Mouse (Mus musculus): ENCODE results near the gene Gm10322. TPM values are rescaled to one million over a fixed set of nuclear protein-coding genes. Genes with fewer than 3 reads are reported as not detected.

Gene Gm10322
- not detected in 2 replicates for polyA plus RNA-seq (2014; fragmentation: Nextera tagmentation; extraction: Ambion mirVana)

- 0% methylated on average over 29 of the region's 51 CpGs for WGBS
- Histone ChIP-seq H3K27ac (ENCODE audit: low read depth, low read length) (peak within 1 kb of the TSS; percentile 62; the same call in 1 of the 2 replicates), H3K9ac (ENCODE audit: low read length) (peak within 1 kb of the TSS; percentile 90), H3K36me3 (ENCODE audit: control insufficient read depth, insufficient read depth, low read length) (no peaks in the 10 kb centered on the region), H3K27me3 (ENCODE audit: control insufficient read depth, insufficient read depth, low read length) (no peaks in the 10 kb centered on the region), H3K4me1 (replicated peaks; ENCODE audit: control insufficient read depth, insufficient read depth, low read length) (no peaks in the 10 kb centered on the region), H3K4me2 (ENCODE audit: low read depth, low read length, severe bottlenecking) (peak within 1 kb of the TSS; percentile 90), H3K4me3 (ENCODE audit: low read depth, low read length) (peak within 1 kb of the TSS; percentile 90), H3K9me3 (ENCODE audit: control insufficient read depth, low read length) (no peaks in the 10 kb centered on the region)
- DNase-seq (ENCODE audit: low spot score) (peak; percentile 82), ATAC-seq (replicated peaks; ENCODE audit: low FRiP score) (peak; percentile 79)
These were observed at the start of gene Gm10322 for GRCm38 (mm10) chr10:59615981-59616520. Gene Gm10322, plus strand, starts transcription at chr10:59616063.

- no peaks in the 10 kb centered on the region for H3K27me3 ChIP-seq (ENCODE audit: control insufficient read depth, insufficient read depth, low read length)
- DNase-seq (ENCODE audit: low spot score) (no peak), ATAC-seq (replicated peaks; ENCODE audit: low FRiP score) (no peak)
- H3K9ac ChIP-seq (ENCODE audit: low read length) = no peak overlapping the region
- no peaks in the 10 kb centered on the region for H3K36me3 ChIP-seq (ENCODE audit: control insufficient read depth, insufficient read depth, low read length)
- 94% methylated on average over 13 of the region's 13 CpGs for WGBS
- H3K4me1 ChIP-seq (replicated peaks; ENCODE audit: control insufficient read depth, insufficient read depth, low read length) = 0 out of 2 replicates have a peak, but pooled peaks cover 2% of the 10 kb centered on the region
- no peak overlapping the region for H3K4me3 ChIP-seq (ENCODE audit: low read depth, low read length)
- H3K4me2 ChIP-seq (ENCODE audit: low read depth, low read length, severe bottlenecking) = no peak overlapping the region
- no peaks in the 10 kb centered on the region for H3K9me3 ChIP-seq (ENCODE audit: control insufficient read depth, low read length)
- H3K27ac ChIP-seq (ENCODE audit: low read depth, low read length) = no peak overlapping the region
These were observed 48.9 kb upstream of the Gm10322 start for GRCm38 (mm10) chr10:59566968-59567367.

DNA sequence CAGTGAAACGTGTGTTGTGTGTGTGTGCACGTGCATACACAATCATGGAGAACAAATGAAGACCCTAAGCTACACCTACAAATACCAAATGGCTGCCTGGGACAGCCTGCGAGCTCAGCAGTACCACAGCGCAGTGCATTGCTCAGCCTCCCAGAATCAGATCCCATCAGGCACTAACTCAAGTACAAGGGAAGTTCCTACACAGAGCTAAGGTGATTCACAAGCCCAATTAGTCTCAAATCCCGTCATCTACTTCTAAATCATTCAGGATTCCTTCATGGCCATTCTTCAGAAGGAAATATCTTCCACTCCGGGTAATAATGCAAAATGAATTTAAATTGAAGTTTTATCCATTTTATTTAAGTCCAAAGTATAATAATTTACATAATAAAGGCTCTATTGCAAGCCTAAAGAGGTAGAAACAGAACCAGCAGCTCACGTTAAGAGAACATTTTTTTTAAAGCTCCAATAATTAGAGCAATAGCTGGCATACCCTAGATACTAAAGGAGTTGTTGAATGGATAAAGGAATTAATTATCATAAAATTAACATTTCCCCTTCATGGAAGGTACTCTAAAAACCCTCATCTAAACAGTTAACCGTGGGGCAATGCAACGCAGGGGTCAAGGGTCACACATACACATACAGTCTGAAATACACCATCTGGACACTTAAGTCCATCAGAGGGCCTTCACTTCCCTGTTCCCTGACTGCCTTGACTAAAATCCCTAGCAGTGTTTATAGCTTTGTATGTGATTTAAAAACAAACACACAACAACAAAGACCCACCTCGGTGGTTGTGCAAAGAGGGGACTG is 47.0 kb upstream of the Gm10322 start:
- WGBS = 55% methylated on average over 10 of the region's 10 CpGs
- H3K9me3 ChIP-seq (ENCODE audit: control insufficient read depth, low read length) = peaks cover 2% of the 10 kb centered on the region; the same call in 1 of the 2 replicates
- H3K4me2 ChIP-seq (ENCODE audit: low read depth, low read length, severe bottlenecking) = no peak overlapping the region
- H3K27me3 ChIP-seq (ENCODE audit: control insufficient read depth, insufficient read depth, low read length) = no peaks in the 10 kb centered on the region
- H3K4me3 ChIP-seq (ENCODE audit: low read depth, low read length) = no peak overlapping the region
- no peaks in the 10 kb centered on the region for H3K36me3 ChIP-seq (ENCODE audit: control insufficient read depth, insufficient read depth, low read length)
- H3K4me1 ChIP-seq (replicated peaks; ENCODE audit: control insufficient read depth, insufficient read depth, low read length) = 0 out of 2 replicates have a peak, but pooled peaks cover 2% of the 10 kb centered on the region
- ATAC-seq (replicated peaks; ENCODE audit: low FRiP score) (peak; percentile 73; the same call in 1 of the 2 replicates), DNase-seq (ENCODE audit: low spot score) (no peak)
- no peak overlapping the region for H3K27ac ChIP-seq (ENCODE audit: low read depth, low read length)
- no peak overlapping the region for H3K9ac ChIP-seq (ENCODE audit: low read length)

DNA sequence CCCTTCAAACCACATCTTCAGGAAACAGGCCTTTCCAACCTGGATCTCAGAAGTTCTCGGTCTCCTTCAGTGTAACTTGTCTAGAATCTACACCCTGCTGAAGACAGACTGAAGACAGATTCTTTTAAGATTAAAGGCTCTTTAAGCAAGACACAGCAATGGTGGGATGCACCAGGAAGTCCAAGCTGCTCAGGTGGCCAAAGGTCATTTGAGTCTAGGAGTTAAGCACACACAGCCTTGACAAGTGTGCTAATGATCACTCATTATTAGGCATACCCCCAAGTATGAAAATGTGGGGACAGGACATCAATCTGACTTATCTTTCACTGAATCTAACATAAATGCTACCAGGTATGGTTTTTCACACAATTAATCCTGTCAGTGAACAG is 46.4 kb upstream of the Gm10322 start:
- Histone ChIP-seq H3K27me3 (ENCODE audit: control insufficient read depth, insufficient read depth, low read length) (no peaks in the 10 kb centered on the region), H3K4me2 (ENCODE audit: low read depth, low read length, severe bottlenecking) (no peak overlapping the region), H3K9ac (ENCODE audit: low read length) (no peak overlapping the region), H3K9me3 (ENCODE audit: control insufficient read depth, low read length) (peaks cover 2% of the 10 kb centered on the region; the same call in 1 of the 2 replicates), H3K4me3 (ENCODE audit: low read depth, low read length) (no peak overlapping the region), H3K36me3 (ENCODE audit: control insufficient read depth, insufficient read depth, low read length) (no peaks in the 10 kb centered on the region), H3K27ac (ENCODE audit: low read depth, low read length) (no peak overlapping the region), H3K4me1 (replicated peaks; ENCODE audit: control insufficient read depth, insufficient read depth, low read length) (0 out of 2 replicates have a peak, but pooled peaks cover 2% of the 10 kb centered on the region)
- no peak for DNase-seq (ENCODE audit: low spot score)
- WGBS = 85% methylated on average over 1 of the region's 1 CpGs
- ATAC-seq (replicated peaks; ENCODE audit: low FRiP score) = no peak

DNA sequence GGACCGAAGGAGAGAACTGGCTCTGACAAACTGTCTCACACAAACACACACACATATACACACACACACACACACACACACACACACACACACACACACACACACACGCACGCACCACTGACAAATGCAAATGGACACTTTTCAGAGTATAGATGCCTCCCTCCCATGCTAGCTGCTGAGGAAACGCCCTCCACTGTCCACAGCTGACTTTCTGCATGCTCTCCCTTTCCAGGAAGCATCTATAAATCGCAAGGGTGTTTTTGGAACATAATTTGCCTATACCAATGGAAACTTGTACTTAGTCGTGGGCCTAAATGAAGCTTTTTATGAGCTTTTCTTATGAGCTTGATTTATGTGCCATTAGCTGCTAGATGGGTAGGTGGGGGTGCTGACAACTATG is 45.5 kb upstream of the Gm10322 start:
- ATAC-seq (replicated peaks; ENCODE audit: low FRiP score) (no peak), DNase-seq (ENCODE audit: low spot score) (no peak)
- Histone ChIP-seq H3K36me3 (ENCODE audit: control insufficient read depth, insufficient read depth, low read length) (no peaks in the 10 kb centered on the region), H3K27ac (ENCODE audit: low read depth, low read length) (no peak overlapping the region), H3K9ac (ENCODE audit: low read length) (no peak overlapping the region), H3K4me3 (ENCODE audit: low read depth, low read length) (no peak overlapping the region), H3K4me2 (ENCODE audit: low read depth, low read length, severe bottlenecking) (no peak overlapping the region), H3K9me3 (ENCODE audit: control insufficient read depth, low read length) (peaks cover 2% of the 10 kb centered on the region; the same call in 1 of the 2 replicates), H3K27me3 (ENCODE audit: control insufficient read depth, insufficient read depth, low read length) (no peaks in the 10 kb centered on the region), H3K4me1 (replicated peaks; ENCODE audit: control insufficient read depth, insufficient read depth, low read length) (0 out of 2 replicates have a peak, but pooled peaks cover 1% of the 10 kb centered on the region)
- 84% methylated on average over 6 of the region's 6 CpGs for WGBS

DNA sequence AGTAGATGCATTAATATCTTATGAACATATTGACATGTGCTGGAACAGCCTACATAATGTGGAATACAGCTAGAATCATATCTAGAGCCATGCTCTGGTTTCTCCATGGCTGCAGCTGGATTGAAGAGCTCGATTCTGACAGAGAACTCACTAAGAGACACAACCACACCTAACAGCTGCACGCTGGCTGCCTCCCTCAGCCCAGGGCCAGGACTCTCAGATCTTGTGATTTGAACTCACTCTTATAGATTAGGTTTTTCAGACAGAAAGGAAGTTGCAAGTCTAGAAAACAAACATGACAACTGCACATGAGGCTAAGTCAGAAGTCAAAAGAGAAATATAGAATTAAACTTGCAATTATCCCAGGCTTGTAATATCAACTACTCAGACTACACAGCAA is 45.1 kb upstream of the Gm10322 start:
- H3K4me2 ChIP-seq (ENCODE audit: low read depth, low read length, severe bottlenecking) = no peak overlapping the region
- ATAC-seq (replicated peaks; ENCODE audit: low FRiP score) (no peak), DNase-seq (ENCODE audit: low spot score) (no peak)
- no peaks in the 10 kb centered on the region for H3K36me3 ChIP-seq (ENCODE audit: control insufficient read depth, insufficient read depth, low read length)
- no peak overlapping the region for H3K9ac ChIP-seq (ENCODE audit: low read length)
- no peak overlapping the region for H3K4me3 ChIP-seq (ENCODE audit: low read depth, low read length)
- WGBS = 83% methylated on average over 2 of the region's 2 CpGs
- H3K27me3 ChIP-seq (ENCODE audit: control insufficient read depth, insufficient read depth, low read length) = no peaks in the 10 kb centered on the region
- no peaks in the 10 kb centered on the region for H3K4me1 ChIP-seq (replicated peaks; ENCODE audit: control insufficient read depth, insufficient read depth, low read length)
- H3K27ac ChIP-seq (ENCODE audit: low read depth, low read length) = no peak overlapping the region
- peaks cover 2% of the 10 kb centered on the region; the same call in 1 of the 2 replicates for H3K9me3 ChIP-seq (ENCODE audit: control insufficient read depth, low read length)

- peaks cover 2% of the 10 kb centered on the region; the same call in 1 of the 2 replicates for H3K9me3 ChIP-seq (ENCODE audit: control insufficient read depth, low read length)
- no peak overlapping the region for H3K27ac ChIP-seq (ENCODE audit: low read depth, low read length)
- WGBS = 95% methylated on average over 4 of the region's 4 CpGs
- H3K9ac ChIP-seq (ENCODE audit: low read length) = no peak overlapping the region
- H3K36me3 ChIP-seq (ENCODE audit: control insufficient read depth, insufficient read depth, low read length) = no peaks in the 10 kb centered on the region
- no peak for DNase-seq (ENCODE audit: low spot score)
- no peak overlapping the region for H3K4me2 ChIP-seq (ENCODE audit: low read depth, low read length, severe bottlenecking)
- no peak overlapping the region for H3K4me3 ChIP-seq (ENCODE audit: low read depth, low read length)
- no peaks in the 10 kb centered on the region for H3K4me1 ChIP-seq (replicated peaks; ENCODE audit: control insufficient read depth, insufficient read depth, low read length)
- ATAC-seq (replicated peaks; ENCODE audit: low FRiP score) = no peak
- no peaks in the 10 kb centered on the region for H3K27me3 ChIP-seq (ENCODE audit: control insufficient read depth, insufficient read depth, low read length)
These were observed 44.6 kb upstream of the Gm10322 start for GRCm38 (mm10) chr10:59571273-59571672.

DNA sequence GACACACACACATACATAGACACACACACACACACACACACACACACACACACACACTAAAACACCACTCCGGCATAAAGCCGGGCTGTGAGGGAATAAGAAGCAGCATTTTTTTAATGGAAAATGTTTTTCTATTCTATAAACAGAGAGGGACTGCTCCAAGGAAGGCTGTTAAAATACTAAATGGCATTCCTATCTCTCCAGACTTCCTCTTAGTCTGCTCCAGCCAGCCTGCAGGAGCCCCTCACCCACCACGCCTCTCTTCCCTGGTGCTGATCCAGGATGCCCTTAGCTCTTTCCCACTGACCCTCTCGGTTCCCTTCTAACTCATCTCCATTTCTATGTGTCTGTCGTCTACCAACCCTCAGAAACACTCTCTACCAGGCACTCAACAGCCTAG is 43.9 kb upstream of the Gm10322 start:
- no peak for DNase-seq (ENCODE audit: low spot score)
- 89% methylated on average over 5 of the region's 5 CpGs for WGBS
- H3K4me3 ChIP-seq (ENCODE audit: low read depth, low read length) = no peak overlapping the region
- no peaks in the 10 kb centered on the region for H3K27me3 ChIP-seq (ENCODE audit: control insufficient read depth, insufficient read depth, low read length)
- H3K9me3 ChIP-seq (ENCODE audit: control insufficient read depth, low read length) = peaks cover 2% of the 10 kb centered on the region; the same call in 1 of the 2 replicates
- H3K4me2 ChIP-seq (ENCODE audit: low read depth, low read length, severe bottlenecking) = no peak overlapping the region
- no peak overlapping the region for H3K9ac ChIP-seq (ENCODE audit: low read length)
- no peak overlapping the region for H3K27ac ChIP-seq (ENCODE audit: low read depth, low read length)
- no peak for ATAC-seq (replicated peaks; ENCODE audit: low FRiP score)
- H3K36me3 ChIP-seq (ENCODE audit: control insufficient read depth, insufficient read depth, low read length) = no peaks in the 10 kb centered on the region
- H3K4me1 ChIP-seq (replicated peaks; ENCODE audit: control insufficient read depth, insufficient read depth, low read length) = no peaks in the 10 kb centered on the region
